Mouse (Mus musculus) liver, embryonic 12.5 days (tissue): ENCODE data around the gene Prm3. TPM values are rescaled to one million over a fixed set of nuclear protein-coding genes. Genes with fewer than 3 reads are reported as not detected.

Source experiments
- ATAC-seq: fragments of 200-750 bp; cut with Nextera tagmentation; 2 replicates; pipeline ENCODE4 v1.8.0; 2017; ENCODE audit warnings: moderate number of reproducible peaks, mild to moderate bottlenecking, moderate library complexity
- H3K27ac ChIP-seq: fragments of 300-500 bp; sonication (generic); 2 replicates; pipeline ENCODE4 v1.5.1; 2016; ENCODE audit warnings: mild to moderate bottlenecking
- H3K27me3 ChIP-seq: fragments of 300-500 bp; sonication (generic); replicated peaks from 2 replicates; pipeline ENCODE4 v1.6.1; 2016; ENCODE audit warnings: mild to moderate bottlenecking, moderate library complexity
- H3K36me3 ChIP-seq: fragments of 300-500 bp; sonication (generic); 2 replicates; pipeline ENCODE4 v1.6.1; 2016; ENCODE audit warnings: mild to moderate bottlenecking, moderate library complexity
- H3K4me1 ChIP-seq: fragments of 300-500 bp; sonication (generic); 2 replicates; pipeline ENCODE4 v1.6.1; 2016
- H3K4me2 ChIP-seq: fragments of 300-500 bp; sonication (generic); 2 replicates; pipeline ENCODE4 v1.6.1; 2016; ENCODE audit warnings: mild to moderate bottlenecking, moderate library complexity
- H3K4me3 ChIP-seq: fragments of 300-500 bp; sonication (generic); 2 replicates; pipeline ENCODE4 v1.5.1; 2016; ENCODE audit warnings: mild to moderate bottlenecking, moderate library complexity
- H3K9ac ChIP-seq: fragments of 300-500 bp; sonication (generic); 2 replicates; pipeline ENCODE4 v1.6.1; 2016; ENCODE audit warnings: mild to moderate bottlenecking, moderate library complexity
- H3K9me3 ChIP-seq: fragments of 300-500 bp; sonication (generic); replicated peaks from 2 replicates; pipeline ENCODE4 v1.6.1; 2016; ENCODE audit warnings: mild to moderate bottlenecking, moderate library complexity
- WGBS: fragments of 180-500 bp; shearing (Covaris S2); methylation state at CpG from one replicate; pipeline ENCODE4 v1.1.7; 2016; ENCODE audit not compliant: insufficient replicate concordance; 5-methylcytosine and 5-hydroxymethylcytosine counted together
- polyA plus RNA-seq: library from polyadenylated mRNA; unstranded; fragments of >200 nt; fragmentation: Nextera tagmentation; extraction: Ambion mirVana; gene quantifications from 2 replicates; pipeline ENCODE4 v1.2.1, GENCODE M21; 2016

Gene Prm3
- polyA plus RNA-seq = not detected in 2 replicates

- no peak for ATAC-seq
- H3K36me3 ChIP-seq = no peaks in the 10 kb centered on the region
- H3K4me3 ChIP-seq = no peak within 1 kb of the TSS
- H3K4me1 ChIP-seq = peaks cover 12% of the 10 kb centered on the region
- 48% methylated on average over 9 of the region's 9 CpGs for WGBS
- H3K9me3 ChIP-seq = no peaks in the 10 kb centered on the region
- peaks cover 74% of the 10 kb centered on the region for H3K27me3 ChIP-seq
- H3K4me2 ChIP-seq = no peak within 1 kb of the TSS
- H3K9ac ChIP-seq = no peak within 1 kb of the TSS
- no peak within 1 kb of the TSS for H3K27ac ChIP-seq
These were observed at the start of gene Prm3 for GRCm38 (mm10) chr16:10790702-10791101. Prm3 (minus strand) TSS chr16:10790914.

GRCm38 (mm10) chr16:10840018-10840417, 49.3 kb upstream of the Prm3 start:
- no peaks in the 10 kb centered on the region for H3K9me3 ChIP-seq
- H3K27ac ChIP-seq = no peak overlapping the region
- peaks cover 55% of the 10 kb centered on the region for H3K4me1 ChIP-seq
- ATAC-seq = no peak
- no peak overlapping the region for H3K4me3 ChIP-seq
- peaks cover 16% of the 10 kb centered on the region; the same call in 1 of the 2 replicates for H3K36me3 ChIP-seq
- WGBS = 82% methylated on average over 12 of the region's 14 CpGs
- no peak overlapping the region for H3K9ac ChIP-seq
- H3K4me2 ChIP-seq = no peak overlapping the region
- peaks cover 6% of the 10 kb centered on the region; the same call in 1 of the 2 replicates for H3K27me3 ChIP-seq

GRCm38 (mm10) chr16:10838487-10839245, 48.0 kb upstream of the Prm3 start:
- H3K9me3 ChIP-seq = no peaks in the 10 kb centered on the region
- H3K9ac ChIP-seq = no peak overlapping the region
- H3K27me3 ChIP-seq = no peaks in the 10 kb centered on the region; the same call in 1 of the 2 replicates
- WGBS = 40% methylated on average over 9 of the region's 10 CpGs
- H3K4me3 ChIP-seq = no peak overlapping the region
- H3K36me3 ChIP-seq = peaks cover 16% of the 10 kb centered on the region; the same call in 1 of the 2 replicates
- no peak for ATAC-seq
- H3K27ac ChIP-seq = no peak overlapping the region
- H3K4me2 ChIP-seq = peak overlapping the region; percentile 19; the same call in 1 of the 2 replicates
- peaks cover 55% of the 10 kb centered on the region for H3K4me1 ChIP-seq

- no peak for ATAC-seq
- Histone ChIP-seq H3K36me3 (peaks cover 16% of the 10 kb centered on the region; the same call in 1 of the 2 replicates), H3K9ac (no peak overlapping the region), H3K4me3 (no peak overlapping the region), H3K4me2 (no peak overlapping the region), H3K27ac (no peak overlapping the region), H3K9me3 (no peaks in the 10 kb centered on the region), H3K4me1 (peaks cover 48% of the 10 kb centered on the region), H3K27me3 (no peaks in the 10 kb centered on the region; the same call in 1 of the 2 replicates)
- 83% methylated on average over 1 of the region's 1 CpGs for WGBS
These were observed 47.2 kb upstream of the Prm3 start for GRCm38 (mm10) chr16:10837903-10838302.

- 79% methylated on average over 3 of the region's 3 CpGs for WGBS
- peaks cover 16% of the 10 kb centered on the region; the same call in 1 of the 2 replicates for H3K36me3 ChIP-seq
- no peaks in the 10 kb centered on the region for H3K9me3 ChIP-seq
- H3K27me3 ChIP-seq = no peaks in the 10 kb centered on the region; the same call in 1 of the 2 replicates
- no peak overlapping the region for H3K9ac ChIP-seq
- H3K4me1 ChIP-seq = peaks cover 48% of the 10 kb centered on the region
- no peak overlapping the region for H3K27ac ChIP-seq
- no peak overlapping the region for H3K4me2 ChIP-seq
- no peak overlapping the region for H3K4me3 ChIP-seq
- no peak for ATAC-seq
These were observed 46.5 kb upstream of the Prm3 start for GRCm38 (mm10) chr16:10837250-10837649.

- peaks cover 16% of the 10 kb centered on the region; the same call in 1 of the 2 replicates for H3K36me3 ChIP-seq
- H3K27ac ChIP-seq = no peak overlapping the region
- H3K9me3 ChIP-seq = no peaks in the 10 kb centered on the region
- H3K9ac ChIP-seq = no peak overlapping the region
- WGBS = 82% methylated on average over 3 of the region's 3 CpGs
- ATAC-seq = no peak
- peaks cover 48% of the 10 kb centered on the region for H3K4me1 ChIP-seq
- no peak overlapping the region for H3K4me3 ChIP-seq
- H3K27me3 ChIP-seq = no peaks in the 10 kb centered on the region; the same call in 1 of the 2 replicates
- no peak overlapping the region for H3K4me2 ChIP-seq
These were observed 45.7 kb upstream of the Prm3 start for GRCm38 (mm10) chr16:10836388-10836787.

GRCm38 (mm10) chr16:10834911-10835587, 44.3 kb upstream of the Prm3 start, which contains the start of gene Rmi2:
Rmi2 (plus strand) TSS chr16:10835059.
- under 1% methylated on average over 68 of the region's 69 CpGs for WGBS
- Histone ChIP-seq H3K9me3 (no peaks in the 10 kb centered on the region), H3K27ac (peak within 1 kb of the TSS; percentile 91), H3K4me1 (peaks cover 48% of the 10 kb centered on the region), H3K27me3 (no peaks in the 10 kb centered on the region; the same call in 1 of the 2 replicates), H3K9ac (peak within 1 kb of the TSS; percentile 89), H3K4me2 (peak within 1 kb of the TSS; percentile 99), H3K36me3 (peaks cover 7% of the 10 kb centered on the region; the same call in 1 of the 2 replicates), H3K4me3 (peak within 1 kb of the TSS; percentile 86)
- ATAC-seq = peak; percentile 98

- 9% methylated on average over 12 of the region's 12 CpGs for WGBS
- no peaks in the 10 kb centered on the region for H3K9me3 ChIP-seq
- ATAC-seq = no peak
- H3K9ac ChIP-seq = peak overlapping the region; percentile 89
- H3K4me3 ChIP-seq = peak overlapping the region; percentile 86
- no peaks in the 10 kb centered on the region; the same call in 1 of the 2 replicates for H3K27me3 ChIP-seq
- H3K36me3 ChIP-seq = peaks cover 2% of the 10 kb centered on the region; the same call in 1 of the 2 replicates
- peak overlapping the region; percentile 99 for H3K4me2 ChIP-seq
- peaks cover 48% of the 10 kb centered on the region for H3K4me1 ChIP-seq
- H3K27ac ChIP-seq = peak overlapping the region; percentile 91; the same call in 1 of the 2 replicates
These were observed 43.8 kb upstream of the Prm3 start for GRCm38 (mm10) chr16:10834542-10834910.

GRCm38 (mm10) chr16:10828461-10828805, 37.7 kb upstream of the Prm3 start:
- 61% methylated on average over 4 of the region's 4 CpGs for WGBS
- H3K4me3 ChIP-seq = no peak overlapping the region
- H3K4me2 ChIP-seq = no peak overlapping the region
- H3K9me3 ChIP-seq = no peaks in the 10 kb centered on the region
- ATAC-seq = no peak
- H3K9ac ChIP-seq = no peak overlapping the region
- H3K36me3 ChIP-seq = no peaks in the 10 kb centered on the region
- H3K27ac ChIP-seq = no peak overlapping the region
- peaks cover 4% of the 10 kb centered on the region; the same call in 1 of the 2 replicates for H3K27me3 ChIP-seq
- no peaks in the 10 kb centered on the region for H3K4me1 ChIP-seq

GRCm38 (mm10) chr16:10827766-10828460, 37.2 kb upstream of the Prm3 start:
- no peaks in the 10 kb centered on the region for H3K9me3 ChIP-seq
- H3K27ac ChIP-seq = no peak overlapping the region
- 65% methylated on average over 7 of the region's 7 CpGs for WGBS
- no peak overlapping the region for H3K9ac ChIP-seq
- H3K27me3 ChIP-seq = peaks cover 4% of the 10 kb centered on the region; the same call in 1 of the 2 replicates
- H3K4me2 ChIP-seq = no peak overlapping the region
- no peaks in the 10 kb centered on the region for H3K4me1 ChIP-seq
- no peaks in the 10 kb centered on the region for H3K36me3 ChIP-seq
- no peak overlapping the region for H3K4me3 ChIP-seq
- no peak for ATAC-seq

- H3K27ac ChIP-seq = no peak overlapping the region
- H3K4me3 ChIP-seq = no peak overlapping the region
- H3K36me3 ChIP-seq = no peaks in the 10 kb centered on the region
- WGBS = 75% methylated on average over 9 of the region's 9 CpGs
- H3K27me3 ChIP-seq = peaks cover 4% of the 10 kb centered on the region; the same call in 1 of the 2 replicates
- H3K9ac ChIP-seq = no peak overlapping the region
- H3K9me3 ChIP-seq = no peaks in the 10 kb centered on the region
- H3K4me2 ChIP-seq = no peak overlapping the region
- no peak for ATAC-seq
- no peaks in the 10 kb centered on the region for H3K4me1 ChIP-seq
These were observed 36.6 kb upstream of the Prm3 start for GRCm38 (mm10) chr16:10827269-10827668.
